Mouse (Mus musculus) A20 (cell line): ENCODE data around the gene Letmd1.
"Not testable (repeated sequence)": the region's sequence is repeated elsewhere in the genome, so short reads cannot be mapped to it uniquely, and the experiment has no call there.

Experiments used
- DNase-seq: peaks from one replicate; pipeline ENCODE4 v3.0.0-alpha.2; 2011; ENCODE audit warnings: low read depth, low spot score

Letmd1 gene

DNA sequence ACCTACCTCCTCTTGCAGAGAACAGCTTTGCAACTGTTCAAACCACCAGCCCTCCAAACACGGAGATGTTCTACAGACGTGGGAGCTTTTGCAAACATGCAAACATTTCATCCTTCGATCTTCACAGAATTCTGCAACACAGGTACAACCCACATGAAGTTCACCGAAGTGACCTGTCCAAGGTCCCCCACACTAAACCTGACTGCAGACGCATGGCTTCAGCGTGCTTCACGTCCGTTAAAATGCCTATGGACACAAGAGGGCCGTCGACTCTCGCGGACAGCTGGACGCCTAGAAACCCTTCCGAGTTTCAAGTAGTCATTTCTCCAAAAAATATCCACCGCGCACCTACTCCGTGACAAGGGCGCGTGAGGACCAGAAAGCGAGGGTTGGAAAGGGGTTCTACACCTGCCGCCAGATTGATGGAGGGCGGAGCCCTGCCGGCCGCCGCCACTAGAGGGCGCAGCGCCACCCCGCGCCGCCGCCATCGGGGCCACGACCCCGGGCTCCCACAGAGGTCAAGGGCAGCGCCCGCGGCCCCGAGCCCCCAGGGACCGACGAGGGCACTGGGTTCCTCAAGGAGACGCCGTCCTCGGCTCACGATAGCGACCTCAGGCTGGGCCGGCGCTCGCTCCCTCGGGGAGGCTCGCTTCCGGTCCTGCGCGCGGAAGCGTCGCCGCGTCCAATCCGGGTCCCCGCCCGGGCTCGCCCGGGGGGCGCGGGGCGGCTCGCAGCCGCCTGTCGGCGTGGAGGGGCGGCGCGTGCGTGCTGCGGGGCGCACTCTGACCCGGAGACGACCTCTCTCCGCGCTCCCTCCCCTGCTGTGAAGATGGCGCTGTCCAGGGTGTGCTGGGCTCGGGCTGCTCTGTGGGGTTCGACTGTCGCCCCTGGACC, at the start of gene Letmd1:
Gene Letmd1, plus strand, starts transcription at position 729 of the 894 bp plus-strand sequence.
- DNase-seq: peak; percentile 92

DNA sequence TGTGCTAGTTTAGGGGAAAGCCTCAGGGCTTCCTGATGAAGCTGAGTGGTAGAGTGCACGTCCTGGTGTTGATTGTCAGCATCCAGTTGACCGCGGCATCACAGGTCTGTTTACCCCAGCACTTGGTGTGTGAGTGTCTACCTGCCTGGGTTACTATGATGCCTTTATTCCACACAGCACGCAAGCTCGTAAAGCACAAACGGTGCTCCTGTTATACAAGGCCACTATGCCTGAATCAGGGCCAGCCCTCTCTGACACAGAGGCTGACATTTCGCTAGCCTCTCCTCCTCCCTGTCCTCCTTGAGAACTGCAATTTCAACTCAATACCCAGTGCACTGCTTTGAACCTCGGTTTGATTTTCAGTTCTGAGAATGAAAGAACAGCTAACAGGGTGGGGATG, 49.5 kb upstream of the Letmd1 start:
- DNase-seq: peak; percentile 23

DNA sequence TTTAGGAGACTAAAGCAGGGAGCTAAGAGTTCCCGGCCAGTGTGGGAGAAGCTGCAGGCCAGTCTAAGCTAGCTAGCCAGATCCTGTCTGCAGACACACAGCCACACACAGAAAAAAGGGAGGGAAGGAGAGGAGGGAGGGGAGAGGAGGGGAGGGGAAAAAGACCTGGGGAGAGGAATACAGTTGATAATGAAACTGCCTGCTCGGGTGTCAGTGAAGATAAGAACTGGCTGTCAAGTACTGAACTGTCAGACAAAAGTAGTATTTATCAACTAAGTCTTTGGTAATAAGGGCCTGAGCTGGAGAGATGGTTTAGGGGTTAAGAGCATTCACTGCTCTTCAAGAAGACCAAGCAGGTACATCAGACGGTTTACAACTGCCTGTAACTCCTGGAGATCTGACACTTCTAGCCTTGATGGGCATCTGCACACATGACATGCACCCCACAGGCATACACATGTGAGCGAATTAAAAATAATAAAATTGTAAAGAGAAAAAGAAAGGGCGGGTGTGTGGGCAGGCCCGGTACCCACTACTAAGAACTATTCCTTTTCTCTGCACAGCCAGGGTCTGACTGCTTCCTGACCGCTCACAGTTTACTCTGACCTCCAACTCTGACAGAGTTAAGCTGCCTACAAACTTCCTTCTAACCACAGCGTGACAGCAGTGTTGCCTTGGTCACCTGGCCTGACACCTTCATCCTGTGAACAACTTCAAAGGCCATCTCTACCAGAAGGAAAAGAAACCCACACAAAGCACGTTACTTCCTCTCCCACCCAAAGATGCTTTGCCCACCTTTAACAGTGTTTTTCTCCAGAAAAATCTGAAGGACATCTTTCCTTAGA, 48.7 kb upstream of the Letmd1 start:
- DNase-seq: peak; percentile 20

DNA sequence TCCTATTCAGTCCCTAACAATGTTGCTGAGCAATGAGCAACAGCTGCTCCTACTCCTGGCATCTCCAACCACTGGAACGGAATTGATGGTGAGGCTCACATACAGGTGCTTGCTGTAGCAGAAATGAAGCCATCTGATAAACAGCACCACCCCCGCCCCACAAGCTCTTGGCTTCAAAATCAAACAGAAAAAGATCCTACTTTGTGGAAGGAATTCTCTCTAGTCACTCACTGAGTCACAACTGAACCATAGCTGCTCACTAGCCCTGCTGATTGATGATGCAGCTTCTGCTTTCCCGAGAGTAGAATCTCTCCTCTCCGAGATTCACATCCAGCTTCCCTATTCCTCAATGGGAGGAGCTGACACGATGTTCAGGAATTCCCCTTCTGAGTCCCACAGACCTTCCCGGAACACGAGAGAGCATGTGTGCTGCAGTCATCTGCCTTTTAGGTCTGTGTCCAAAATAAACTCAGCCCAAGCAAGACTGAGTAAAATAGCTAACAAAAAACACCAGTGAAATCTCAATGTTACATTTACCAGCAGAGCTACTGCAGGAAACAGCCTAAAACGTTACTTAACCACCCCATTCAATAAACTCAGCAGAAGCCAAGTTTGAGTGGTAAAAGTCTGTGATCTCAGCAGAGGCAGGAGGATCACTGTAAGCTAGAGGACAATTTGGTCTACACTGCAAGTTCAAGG, 47.6 kb upstream of the Letmd1 start:
- peak; percentile 40 for DNase-seq

DNA sequence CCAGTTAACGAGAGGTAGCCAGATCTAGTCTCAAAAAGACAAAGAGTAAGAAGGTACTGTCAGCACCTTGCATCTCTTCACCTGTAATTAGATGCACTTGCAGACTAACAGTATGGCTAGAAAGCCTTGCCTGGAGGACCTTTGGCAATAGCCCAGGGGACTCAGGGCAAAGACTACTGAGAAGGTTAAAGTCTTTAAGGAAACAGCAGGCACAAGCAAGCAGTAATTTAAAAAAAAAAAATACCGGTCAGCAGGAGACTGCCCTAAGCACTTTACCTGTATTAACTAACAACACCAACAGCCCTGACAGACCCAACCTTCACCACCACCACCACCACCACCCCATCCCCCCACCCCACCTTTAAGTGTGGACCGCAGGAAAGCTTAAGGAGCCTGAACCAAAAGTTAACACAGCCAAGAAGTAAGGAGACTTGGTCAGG, 47.0 kb upstream of the Letmd1 start, which contains the start of gene Gm5475:
Gene Gm5475, plus strand, starts transcription at position 390 of the 440 bp plus-strand sequence.
- not testable (repeated sequence) for DNase-seq

DNA sequence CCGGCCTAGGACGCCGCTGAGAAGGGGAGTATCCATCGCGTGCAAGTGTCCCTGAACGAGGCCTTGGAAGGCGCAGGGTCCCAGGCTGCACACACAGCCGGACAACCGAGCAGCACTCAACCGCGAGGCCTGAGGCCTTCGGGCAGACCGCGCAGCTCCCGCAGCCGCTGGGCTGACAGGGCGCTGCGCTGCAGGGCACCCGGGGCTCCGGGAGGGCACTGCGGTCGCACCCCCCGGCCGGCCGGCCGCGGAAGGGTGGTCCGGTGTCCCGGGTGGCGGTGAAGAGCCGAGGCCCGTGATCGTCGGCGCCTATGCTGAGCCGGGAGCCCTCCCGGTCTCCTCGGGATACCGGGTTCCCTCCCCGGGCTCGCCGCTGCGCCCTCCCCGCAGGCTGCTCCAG, 46.3 kb upstream of the Letmd1 start:
- no peak for DNase-seq

DNA sequence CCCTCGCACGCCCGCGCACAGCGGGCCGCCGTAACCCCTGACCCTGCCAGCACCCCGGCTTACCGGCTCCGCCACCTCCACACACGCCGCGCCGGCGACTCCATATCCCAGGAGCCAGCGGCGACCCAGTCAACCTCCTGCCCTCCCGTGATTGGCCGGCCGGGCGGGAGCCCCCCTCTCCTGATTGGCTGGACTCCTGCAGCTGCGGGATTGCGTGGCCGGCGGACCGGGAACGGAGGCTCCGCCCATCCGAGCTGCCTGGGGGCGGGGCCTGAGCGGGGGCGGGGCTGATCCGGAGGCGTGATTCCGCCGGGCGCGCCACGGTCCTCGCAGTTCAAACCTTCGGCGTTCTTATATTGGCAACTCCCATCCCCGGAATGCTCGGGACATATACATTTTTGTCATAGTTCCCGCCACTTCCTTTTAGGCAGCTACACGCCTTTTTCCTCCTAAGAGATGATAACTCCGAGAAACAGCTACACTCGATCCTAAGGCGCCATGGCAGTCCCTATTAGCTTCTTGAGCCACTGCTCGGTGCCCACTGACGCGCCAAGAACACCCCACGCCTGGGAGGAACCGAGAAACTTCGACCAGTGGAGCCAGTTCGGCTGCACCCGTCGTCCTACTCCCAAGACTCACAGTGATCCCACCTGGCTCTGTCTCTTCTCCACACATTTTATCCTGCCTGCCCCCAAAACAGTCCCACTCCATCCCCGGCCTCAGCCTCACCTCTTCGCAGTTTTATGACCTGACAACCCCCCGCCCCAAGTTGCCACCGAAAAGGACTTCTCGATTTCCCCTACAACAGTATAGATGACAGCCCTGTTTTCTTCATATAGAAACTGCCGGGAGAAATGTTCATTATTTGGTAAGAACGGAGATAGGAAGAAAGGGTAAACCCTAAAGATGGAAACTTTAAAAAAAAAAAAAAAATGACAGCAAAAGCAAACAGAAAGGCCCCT, 45.6 kb upstream of the Letmd1 start:
- peak; percentile 94 for DNase-seq

DNA sequence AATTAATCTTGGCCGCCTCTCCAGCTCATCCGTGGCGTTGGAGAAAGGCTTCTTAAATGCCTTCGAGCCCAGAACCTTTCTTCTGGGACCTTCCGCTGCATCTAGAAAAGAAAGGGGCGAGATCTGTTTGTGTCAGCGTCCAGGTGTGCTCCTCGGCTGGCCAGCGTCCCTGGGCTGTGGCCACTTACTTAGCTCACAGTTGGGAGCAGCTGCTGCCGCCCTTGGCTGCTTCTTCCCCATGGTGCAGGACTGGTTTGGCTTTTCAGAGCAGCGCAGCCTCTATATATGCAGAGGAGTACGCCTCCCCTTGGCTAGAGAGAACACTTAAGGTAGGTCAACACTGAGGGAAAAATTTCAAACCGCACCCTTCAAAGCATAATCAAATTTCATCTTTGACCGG, 44.9 kb upstream of the Letmd1 start:
- peak; percentile 57 for DNase-seq

DNA sequence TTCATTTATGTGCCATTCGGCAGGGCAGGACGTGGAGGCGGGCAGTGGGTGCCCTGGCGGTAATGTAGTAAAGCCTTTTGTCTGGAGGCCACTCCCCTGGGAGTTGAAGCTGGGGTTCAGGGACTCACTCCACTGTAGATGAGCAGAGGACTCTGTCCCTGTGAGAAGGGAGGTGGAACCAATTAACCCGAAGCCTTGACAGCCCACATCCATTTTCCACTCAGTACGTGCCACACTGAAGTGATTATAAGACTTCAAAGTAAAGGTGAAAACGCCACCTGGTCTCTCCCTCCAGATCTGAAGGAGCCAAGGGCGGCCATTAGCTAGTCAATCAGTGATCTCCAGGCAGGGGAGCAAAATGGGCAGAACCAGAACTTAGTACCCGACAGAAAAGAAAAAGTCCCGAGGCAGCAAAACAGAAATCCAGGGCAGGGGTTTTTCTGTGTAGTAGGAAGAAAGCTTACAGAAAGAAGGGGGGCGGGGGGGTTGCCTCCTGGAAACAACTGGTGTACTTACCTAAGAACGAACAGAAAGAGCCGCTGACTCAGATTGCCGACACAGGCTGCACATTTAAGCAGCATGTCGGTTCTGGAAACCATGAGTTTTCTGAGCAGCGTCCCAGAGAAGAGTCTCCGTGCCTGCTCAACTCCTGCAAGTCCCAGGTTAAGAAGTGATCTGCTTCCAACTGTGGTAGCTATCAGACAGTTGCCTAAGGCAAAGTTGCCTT, 44.3 kb upstream of the Letmd1 start, which contains the start of gene Slc11a2:
Gene Slc11a2, minus strand, starts transcription at position 677 of the 727 bp plus-strand sequence.
- peak; percentile 18 for DNase-seq

DNA sequence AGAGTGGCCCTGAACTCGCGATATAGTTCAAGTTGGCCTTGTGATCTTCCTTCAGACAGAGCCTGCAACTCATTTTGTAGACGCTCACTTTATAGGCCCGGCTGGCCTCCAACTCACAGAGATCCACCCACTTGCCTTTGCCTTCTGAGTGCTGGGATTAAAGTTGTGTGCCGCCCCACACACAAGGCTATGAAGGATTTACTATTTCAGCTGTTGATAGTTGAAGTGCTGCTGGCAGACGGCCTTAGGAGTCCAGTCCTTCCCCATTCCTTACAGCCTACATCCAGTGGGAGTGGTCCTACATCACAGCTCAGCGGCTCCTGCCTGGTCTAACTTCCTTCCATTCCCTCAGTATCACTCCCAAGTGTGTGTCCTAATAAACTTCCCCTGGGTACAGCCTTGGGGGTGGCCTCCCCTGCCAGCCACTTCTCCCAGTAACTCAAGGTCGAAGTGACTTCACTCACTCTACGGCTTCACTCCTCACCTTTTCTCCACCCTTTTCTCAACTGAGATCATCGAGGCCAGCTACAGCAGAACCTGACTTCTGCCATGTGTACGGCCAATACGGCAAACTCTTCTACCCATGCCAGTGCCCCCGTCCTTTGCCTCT, 40.4 kb upstream of the Letmd1 start:
- DNase-seq: no peak

DNA sequence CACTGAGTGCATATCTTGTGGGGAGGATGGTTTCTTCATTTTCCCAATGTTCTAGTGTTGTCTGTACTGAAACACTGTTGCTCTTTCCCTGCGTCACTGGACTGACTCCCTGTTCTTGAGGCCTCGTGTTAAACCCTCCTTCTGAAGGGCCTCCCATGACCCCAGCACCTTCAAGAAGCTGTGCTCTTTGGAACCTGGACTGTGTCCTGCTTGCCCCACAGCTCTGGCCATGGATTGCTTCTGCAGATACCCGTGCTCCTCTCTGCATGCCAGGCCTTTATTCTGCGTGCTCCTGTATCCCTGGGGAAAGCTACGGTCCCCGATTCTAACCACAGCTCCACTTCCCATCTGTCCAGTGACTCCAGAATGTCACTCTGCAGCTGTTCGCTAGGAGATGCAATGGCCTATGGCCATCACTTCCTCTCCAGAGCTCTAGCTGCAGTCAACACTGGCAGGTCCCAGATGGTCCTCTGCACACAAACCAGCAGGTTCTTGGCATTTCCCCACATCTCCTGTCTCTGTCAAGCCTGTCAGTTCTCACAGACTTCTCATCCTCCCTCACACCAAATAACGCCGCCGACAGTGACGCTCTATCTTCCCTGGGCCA, 38.8 kb upstream of the Letmd1 start:
- DNase-seq: no peak

DNA sequence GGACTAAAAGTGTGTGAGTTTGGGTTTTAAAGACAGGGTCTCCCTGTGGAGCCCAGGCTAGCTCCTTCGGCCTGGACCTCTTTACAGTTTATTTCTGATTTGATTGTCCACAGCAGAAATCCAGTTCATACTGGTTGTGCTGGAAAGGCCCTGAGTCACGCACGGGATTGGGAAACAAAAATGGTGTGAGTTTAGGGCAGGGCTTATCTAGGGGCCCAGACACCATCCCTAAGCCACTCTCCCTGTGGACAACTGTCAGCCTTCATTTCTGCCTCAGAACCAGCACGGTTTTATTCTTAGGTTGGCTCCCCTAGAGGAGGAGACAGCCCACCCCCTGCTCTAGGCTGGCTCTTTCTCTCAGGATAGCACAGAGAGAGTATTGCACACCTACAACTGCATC, 35.6 kb upstream of the Letmd1 start:
- no peak for DNase-seq

DNA sequence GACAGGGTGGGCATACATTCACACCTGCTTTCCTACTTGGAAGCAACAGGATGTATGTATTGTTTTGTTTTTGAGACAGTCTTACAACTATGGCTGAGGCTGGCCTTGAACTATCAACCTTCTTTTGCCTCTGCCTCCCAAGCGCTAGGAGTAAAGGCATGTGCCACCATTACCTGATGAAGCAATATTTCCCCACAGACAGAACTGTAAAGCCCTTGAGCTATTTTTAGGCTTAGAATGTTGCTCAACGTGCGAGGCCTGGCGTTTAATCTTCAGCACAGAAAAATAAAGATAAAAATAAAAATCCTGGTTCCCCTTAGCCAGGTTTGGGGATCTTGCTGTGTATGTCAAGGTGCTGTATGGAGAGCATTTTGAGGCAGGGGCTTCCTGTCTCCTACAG, 32.7 kb upstream of the Letmd1 start:
- no peak for DNase-seq

DNA sequence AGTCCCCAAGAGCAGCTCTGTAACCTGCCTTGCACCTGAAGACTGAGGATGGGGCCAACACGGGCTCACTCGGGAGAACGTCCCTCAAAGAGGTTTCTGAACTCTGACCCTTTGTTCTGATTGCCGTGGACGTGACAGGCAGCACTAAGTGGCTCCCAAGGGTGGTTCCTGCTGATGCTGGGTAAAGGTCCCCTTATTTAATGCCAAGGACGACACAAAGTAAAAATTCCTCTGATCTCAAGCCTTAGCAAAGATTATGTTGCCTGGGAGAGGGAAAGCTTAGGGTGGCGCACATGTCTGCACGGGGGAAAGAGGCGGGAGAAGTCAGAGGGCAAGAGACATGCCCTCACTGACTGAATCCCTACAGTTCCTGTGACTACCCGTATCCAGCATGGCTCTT, 32.3 kb upstream of the Letmd1 start:
- no peak for DNase-seq

DNA sequence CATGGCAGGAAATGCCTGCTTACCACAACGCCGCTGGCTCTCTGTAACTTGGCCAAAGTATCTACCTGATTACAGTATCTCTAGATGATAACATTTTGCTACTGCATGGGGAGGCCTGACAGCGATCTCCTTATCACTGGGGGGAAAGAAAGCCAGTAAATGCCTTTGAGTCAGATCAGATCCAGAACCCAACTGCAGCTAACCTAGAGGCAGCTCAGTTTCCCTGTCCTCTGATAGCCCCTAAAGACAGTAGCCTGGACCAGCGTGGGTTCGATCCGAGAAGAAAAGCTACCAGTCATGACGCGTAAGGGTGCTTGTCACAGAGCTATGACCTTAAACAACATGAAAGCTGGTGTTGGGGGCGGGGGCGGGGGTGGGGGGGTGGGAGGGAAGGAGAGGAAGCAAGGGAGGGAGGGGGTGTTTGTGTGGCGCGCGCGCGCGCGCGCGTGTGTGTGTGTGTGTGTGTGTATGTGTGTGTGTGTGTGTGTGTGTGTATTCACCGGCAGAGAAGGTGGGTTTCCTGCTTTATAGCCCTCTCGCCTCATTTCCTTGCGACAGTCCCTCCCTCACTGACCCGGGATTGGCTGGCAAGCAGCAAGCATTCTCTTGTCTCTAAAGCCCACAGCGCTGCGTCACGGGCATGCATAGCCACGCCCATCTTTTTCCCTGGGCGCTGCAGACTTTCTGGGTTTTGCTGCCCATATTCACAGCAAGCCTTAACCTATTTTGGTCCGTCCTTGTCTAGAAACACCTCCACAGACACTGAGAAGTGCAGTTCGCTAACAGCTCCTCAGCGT, 25.5 kb upstream of the Letmd1 start:
- DNase-seq: no peak

DNA sequence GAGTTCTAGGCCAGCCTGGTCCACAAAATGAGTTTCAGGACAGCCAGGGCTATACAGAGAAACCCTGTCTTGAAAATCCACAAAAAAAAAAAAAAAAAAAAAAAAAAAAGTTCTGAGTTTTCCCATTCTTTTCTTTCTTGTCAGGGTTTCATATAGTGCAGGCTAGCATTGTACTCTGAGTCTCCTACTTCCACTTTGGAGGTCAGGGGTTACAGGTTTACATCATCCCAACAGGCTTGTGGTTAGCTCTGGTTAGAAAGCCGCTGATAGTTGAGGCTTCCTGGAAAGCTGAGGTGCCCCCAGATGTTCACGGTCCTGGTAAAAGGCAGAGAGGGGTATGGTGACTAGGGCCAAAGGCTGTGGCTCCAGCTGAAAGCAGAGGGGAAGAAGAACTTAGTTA, 21.9 kb upstream of the Letmd1 start:
- DNase-seq: no peak

DNA sequence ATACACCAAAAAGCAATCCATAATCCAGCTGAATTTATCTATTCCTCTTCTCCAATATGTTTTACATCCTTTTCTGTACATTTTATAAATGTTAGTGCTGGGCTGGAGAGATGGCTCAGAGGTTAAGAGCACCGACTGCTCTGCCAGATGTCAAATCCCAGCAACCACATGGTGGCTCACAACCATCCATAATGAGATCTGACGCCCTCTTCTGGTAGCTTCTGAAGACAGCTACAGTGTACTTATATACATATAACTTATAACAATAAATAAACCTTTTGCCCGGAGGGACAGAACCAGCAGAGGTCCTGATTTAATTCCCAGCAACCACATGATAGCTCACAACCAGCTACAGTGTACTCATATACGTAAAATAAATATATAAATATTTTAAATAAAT, 20.3 kb upstream of the Letmd1 start:
- DNase-seq: peak; percentile 31

DNA sequence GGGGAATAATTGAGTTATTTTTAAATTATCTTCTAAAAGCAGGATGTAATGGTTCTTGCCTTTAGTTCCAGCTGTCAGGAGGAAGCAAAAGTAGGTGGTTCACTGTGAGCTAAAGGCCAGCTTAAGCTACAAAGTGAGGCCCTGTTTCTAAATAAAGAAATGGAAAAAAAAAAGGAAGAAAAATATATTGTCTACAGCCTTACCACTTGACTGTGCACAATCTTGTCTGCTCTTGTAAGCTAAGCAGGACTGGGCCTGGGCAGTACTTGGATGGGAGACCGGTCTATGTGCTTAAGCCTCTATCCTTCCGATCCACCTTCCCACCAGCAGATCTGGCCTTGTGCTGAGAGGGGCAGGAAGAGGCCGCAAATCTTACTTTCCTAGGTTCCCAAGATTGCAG, 19.3 kb upstream of the Letmd1 start:
- peak; percentile 28 for DNase-seq
